Mouse (Mus musculus): ENCODE data around the gene Gabra6.

DNA sequence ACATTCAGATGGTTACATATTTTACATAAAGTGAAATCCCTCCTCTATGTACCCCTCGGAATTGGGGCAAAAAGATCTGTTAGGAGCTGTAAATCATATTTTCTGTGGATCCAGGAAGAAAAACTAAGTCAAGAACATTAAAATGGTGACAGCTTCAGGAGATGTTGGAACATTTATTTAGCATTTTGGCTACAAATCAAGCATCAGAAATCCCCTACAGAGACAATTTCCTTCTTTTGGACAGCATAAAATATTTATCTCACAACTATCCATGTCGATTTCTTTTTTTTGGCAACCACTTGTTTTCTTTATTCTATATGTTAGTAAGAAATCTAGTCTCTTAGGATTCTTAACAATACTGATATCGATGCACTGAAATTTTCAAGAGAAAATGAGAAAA lies 688 bp upstream of the Gabra6 start:
- no peak for TF ChIP-seq CHD2 (IDR thresholded peaks at IDR 0.05; ENCODE audit: low read depth, low read length)
- no peak for TF ChIP-seq MAFK (IDR thresholded peaks at IDR 0.05; ENCODE audit: insufficient read depth, low read depth, low read length)
- no peak for TF ChIP-seq ZNF384 (IDR thresholded peaks at IDR 0.05; ENCODE audit: low read depth, low read length)
- TF ChIP-seq HCFC1 (IDR thresholded peaks at IDR 0.05; ENCODE audit: borderline replicate concordance, insufficient read depth, low read length): no peak
- no peak for TF ChIP-seq ZC3H11A (IDR thresholded peaks at IDR 0.05; ENCODE audit: borderline replicate concordance, low read depth, low read length)

All from ES-E14 (cell line).